Comparison of ENCODE assay signal across 10 mouse cellular contexts in genomic region chr17:3597130-3597529, GRCm38 (mm10). TPM values are rescaled to one million over a fixed set of nuclear protein-coding genes. Genes with fewer than 3 reads are reported as not detected.
DNase-seq lines count a peak whose midpoint lies in the region; ATAC-seq and TF ChIP-seq lines count a peak whose summit lies in the region.
"Had no signal": no experiment of that assay in that cellular context is flagged by ENCODE, and none has a peak within 500 bp of the region (broad histone marks: within the 10 kb centered on the region; RNA-seq: fewer than 3 reads in every experiment).

No protein-coding gene starts in this region.

- H3K9ac ChIP-seq in limb, embryonic 14.5 days (ENCODE audit: low read depth, low read length, severe bottlenecking), result no peak overlapping the region
- no peak overlapping the region for H3K9ac ChIP-seq in embryonic facial prominence, embryonic 14.5 days (ENCODE audit: low read depth, low read length)

- peak; percentile 53; the same call in 1 of the 2 replicates for ATAC-seq in limb, embryonic 14.5 days (ENCODE audit: low FRiP score, low read depth)
- ATAC-seq in embryonic facial prominence, embryonic 14.5 days (ENCODE audit: low read depth), result peak; percentile 30; the same call in 1 of the 2 replicates

- 63% methylated on average over 1 of the region's 1 CpGs for WGBS in limb, embryonic 14.5 days
- 87% methylated on average over 1 of the region's 1 CpGs for WGBS in limb, embryonic 10.5 days
- 53% methylated on average over 1 of the region's 1 CpGs for WGBS in embryonic facial prominence, embryonic 14.5 days
- WGBS in midbrain, embryonic 10.5 days, result 84% methylated on average over 1 of the region's 1 CpGs

- TF ChIP-seq POLR2A in limb, embryonic 14.5 days (IDR thresholded peaks at IDR 0.05; ENCODE audit: borderline replicate concordance, extremely low read depth, insufficient read depth, insufficient read length), result no peak

- H3K4me1 ChIP-seq in limb, embryonic 14.5 days (ENCODE audit: control insufficient read depth, insufficient read depth, low read length), result no peaks in the 10 kb centered on the region
- H3K4me1 ChIP-seq in limb, embryonic 10.5 days, result no peaks in the 10 kb centered on the region
- H3K4me1 ChIP-seq in embryonic facial prominence, embryonic 14.5 days (ENCODE audit: control insufficient read depth, insufficient read depth, low read length), result no peaks in the 10 kb centered on the region; the same call in 1 of the 2 replicates
- H3K4me1 ChIP-seq in midbrain, embryonic 10.5 days, result peaks cover 4% of the 10 kb centered on the region; the same call in 1 of the 2 replicates

- no peaks in the 10 kb centered on the region for H3K36me3 ChIP-seq in limb, embryonic 14.5 days (ENCODE audit: control insufficient read depth, insufficient read depth, low read length)
- H3K36me3 ChIP-seq in limb, embryonic 10.5 days, result no peaks in the 10 kb centered on the region
- no peaks in the 10 kb centered on the region for H3K36me3 ChIP-seq in embryonic facial prominence, embryonic 14.5 days (ENCODE audit: control insufficient read depth, insufficient read depth, low read length)
- no peaks in the 10 kb centered on the region for H3K36me3 ChIP-seq in midbrain, embryonic 10.5 days

- peak; percentile 64 for DNase-seq in limb, embryonic 14.5 days (ENCODE audit: low spot score)
- no peak for DNase-seq in limb, embryonic 10.5 days (ENCODE audit: low spot score)
- peak; percentile 77 for DNase-seq in NIH3T3 (ENCODE audit: low read depth)
- peak; percentile 59 for DNase-seq in embryonic facial prominence, embryonic 14.5 days (ENCODE audit: low spot score)
- DNase-seq in kidney, postnatal 10 days, result peak; percentile 24
- no peak for DNase-seq in midbrain, embryonic 10.5 days (ENCODE audit: low spot score)
- no peak for DNase-seq in right cerebral cortex, adult 2 months (ENCODE audit: low spot score in 2 of 2)
- DNase-seq: adrenal gland, postnatal 25 days; heart, adult 2 months; layer of hippocampus, adult 9-11 months had no signal

- H3K27me3 ChIP-seq in limb, embryonic 14.5 days (ENCODE audit: control insufficient read depth, insufficient read depth, low read length), result no peaks in the 10 kb centered on the region
- H3K27me3 ChIP-seq in limb, embryonic 10.5 days (ENCODE audit: low read depth, poor library complexity, severe bottlenecking), result no peaks in the 10 kb centered on the region
- H3K27me3 ChIP-seq in embryonic facial prominence, embryonic 14.5 days (replicated peaks; ENCODE audit: control insufficient read depth, insufficient read depth, low read length), result no peaks in the 10 kb centered on the region
- H3K27me3 ChIP-seq in midbrain, embryonic 10.5 days (ENCODE audit: low read depth, poor library complexity, severe bottlenecking), result no peaks in the 10 kb centered on the region

- H3K4me3 ChIP-seq in limb, embryonic 14.5 days (replicated peaks; ENCODE audit: low read length), result no peak overlapping the region
- H3K4me3 ChIP-seq in limb, embryonic 10.5 days, result no peak overlapping the region
- no peak overlapping the region for H3K4me3 ChIP-seq in embryonic facial prominence, embryonic 14.5 days (ENCODE audit: low read depth, low read length)
- no peak overlapping the region for H3K4me3 ChIP-seq in midbrain, embryonic 10.5 days
- H3K4me3 ChIP-seq: heart, adult 2 months had no signal

- no peak overlapping the region for H3K4me2 ChIP-seq in limb, embryonic 14.5 days (replicated peaks; ENCODE audit: low read depth, low read length, severe bottlenecking)
- no peak overlapping the region for H3K4me2 ChIP-seq in embryonic facial prominence, embryonic 14.5 days (ENCODE audit: low read depth, low read length)

- H3K9me3 ChIP-seq in limb, embryonic 14.5 days (ENCODE audit: control insufficient read depth, low read length), result no peaks in the 10 kb centered on the region
- no peaks in the 10 kb centered on the region for H3K9me3 ChIP-seq in limb, embryonic 10.5 days (replicated peaks)
- no peaks in the 10 kb centered on the region for H3K9me3 ChIP-seq in embryonic facial prominence, embryonic 14.5 days (ENCODE audit: control insufficient read depth, low read length)
- no peaks in the 10 kb centered on the region for H3K9me3 ChIP-seq in midbrain, embryonic 10.5 days (replicated peaks)

- 0 out of 2 replicates have a peak overlapping the region, but pooled peaks have one; percentile 39 for H3K27ac ChIP-seq in limb, embryonic 14.5 days (replicated peaks; ENCODE audit: low read depth, low read length)
- no peak overlapping the region for H3K27ac ChIP-seq in limb, embryonic 10.5 days
- H3K27ac ChIP-seq in embryonic facial prominence, embryonic 14.5 days (replicated peaks; ENCODE audit: low read depth, low read length), result 0 out of 2 replicates have a peak overlapping the region, but pooled peaks have one; percentile 29
- no peak overlapping the region for H3K27ac ChIP-seq in midbrain, embryonic 10.5 days (replicated peaks)
- H3K27ac ChIP-seq: heart, adult 2 months had no signal

RNA-seq across cellular contexts. Expression of gene Tfb1m, which starts 39.5 kb away (rescaled TPM):
- 11.0 and 16.3 TPM in 2 replicates for polyA plus RNA-seq in limb, embryonic 14.5 days (2012; rRNA removed)
- polyA plus RNA-seq in limb, embryonic 14.5 days (2014; fragmentation: Nextera tagmentation; extraction: Ambion mirVana), result 17.2 and 18.0 TPM in 2 replicates
- 16.2 and 16.9 TPM in 2 replicates for polyA plus RNA-seq in limb, embryonic 10.5 days (2016; fragmentation: Nextera tagmentation; extraction: Ambion mirVana)
- polyA plus RNA-seq in embryonic facial prominence, embryonic 14.5 days (2014; fragmentation: Nextera tagmentation; extraction: Ambion mirVana), result 16.5 and 17.0 TPM in 2 replicates
- polyA plus RNA-seq in midbrain, embryonic 10.5 days (2016; fragmentation: Nextera tagmentation; extraction: Ambion mirVana), result 19.9 and 21.0 TPM in 2 replicates

Comparison
In these comparisons a context has a peak if more than half of its experiments do, and no peak if none do; other contexts are left out.
1. DNase-seq: peak in limb, embryonic 14.5 days (single experiment), NIH3T3 (single experiment), embryonic facial prominence, embryonic 14.5 days (single experiment) and kidney, postnatal 10 days (single experiment); none in limb, embryonic 10.5 days (single experiment), midbrain, embryonic 10.5 days (single experiment) and right cerebral cortex, adult 2 months (0 of 2).
2. H3K27ac ChIP-seq: peak in limb, embryonic 14.5 days (single experiment) and embryonic facial prominence, embryonic 14.5 days (single experiment); none in limb, embryonic 10.5 days (single experiment) and midbrain, embryonic 10.5 days (single experiment).